Mouse (Mus musculus) CH12.LX (cell line): ENCODE measurements around the gene Hcls1. TPM values are rescaled to one million over a fixed set of nuclear protein-coding genes. Genes with fewer than 3 reads are reported as not detected.

Source experiments
- DNase-seq: peaks from one replicate; pipeline ENCODE4 v3.0.0-alpha.2; 2013; ENCODE audit errors: extremely low read depth
- H3K27ac ChIP-seq: 2 replicates; pipeline ENCODE4 v1.5.1; 2012; ENCODE audit warnings: low read depth, mild to moderate bottlenecking, control low read depth, moderate library complexity; ENCODE audit not compliant: insufficient read depth
- H3K27me3 ChIP-seq: replicated peaks from 2 replicates; pipeline ENCODE3; 2012; ENCODE audit warnings: inconsistent platforms
- H3K36me3 ChIP-seq, 2 experiments: replicated peaks in 1 of 2; 2 replicates each; pipeline versions ENCODE3 to v1.6.1; 2012; ENCODE audit warnings: inconsistent platforms in 1 of 2, low read length in 1 of 2, mild to moderate bottlenecking in 1 of 2, mixed read lengths in 1 of 2, moderate library complexity in 1 of 2; ENCODE audit not compliant: control insufficient read depth in 1 of 2, insufficient read depth in 1 of 2
- H3K4me1 ChIP-seq, 2 experiments: 2 replicates each; pipeline ENCODE4 v1.6.1; 2012; ENCODE audit warnings: inconsistent platforms in 1 of 2, moderate library complexity in 1 of 2; ENCODE audit not compliant: insufficient read depth in 2 of 2, control insufficient read depth in 1 of 2
- H3K4me2 ChIP-seq: 2 replicates; pipeline ENCODE4 v1.6.1; 2012; ENCODE audit warnings: low read depth, mild to moderate bottlenecking, control low read depth; ENCODE audit not compliant: poor library complexity, insufficient read depth, severe bottlenecking
- H3K4me3 ChIP-seq, 3 experiments: fragments of 150-350 bp in 1 of 3; sonication (generic) in 1 of 3; replicated peaks in 1 of 3; 2 replicates each; pipeline versions ENCODE3 to v1.5.1; 2011 to 2012; ENCODE audit warnings: low read depth in 2 of 3, low read length in 2 of 3, mild to moderate bottlenecking in 2 of 3, moderate library complexity in 2 of 3, control low read depth in 1 of 3, improper control_type of control experiment in 1 of 3, inconsistent platforms in 1 of 3, mixed read lengths in 1 of 3; ENCODE audit not compliant: poor library complexity in 1 of 3
- H3K79me2 ChIP-seq: replicated peaks from 2 replicates; pipeline ENCODE4 v1.6.1; 2012; ENCODE audit warnings: mild to moderate bottlenecking, moderate library complexity; ENCODE audit not compliant: control insufficient read depth, poor library complexity, insufficient read depth, severe bottlenecking; ENCODE audit errors: extremely low read depth
- H3K9ac ChIP-seq: 2 replicates; pipeline ENCODE4 v1.6.1; 2012; ENCODE audit warnings: low read depth, mild to moderate bottlenecking, control low read depth, moderate library complexity; ENCODE audit not compliant: insufficient read depth
- H3K9me3 ChIP-seq: replicated peaks from 2 replicates; pipeline ENCODE3; 2012; ENCODE audit warnings: low read length, inconsistent platforms, mixed read lengths
- BHLHE40 ChIP-seq: IDR thresholded peaks from 2 replicates; pipeline ENCODE4 v1.6.1; 2011; ENCODE audit warnings: mild to moderate bottlenecking, low read depth, low read length, improper control_type of control experiment
- CHD1 ChIP-seq: IDR thresholded peaks from 2 replicates; pipeline ENCODE4 v1.6.1; 2012; ENCODE audit warnings: low read depth, low read length, improper control_type of control experiment, inconsistent platforms
- CHD2 ChIP-seq: IDR thresholded peaks from 2 replicates; pipeline ENCODE4 v1.6.1; 2011; ENCODE audit warnings: low read length, improper control_type of control experiment
- CTCF ChIP-seq, 2 experiments: IDR thresholded peaks in 1 of 2; conservative IDR thresholded peaks in 1 of 2; 2 replicates each; pipeline ENCODE4 v1.5.1; 2011 to 2012; ENCODE audit warnings: low read depth in 2 of 2, low read length in 2 of 2, improper control_type of control experiment in 1 of 2, inconsistent platforms in 1 of 2, mild to moderate bottlenecking in 1 of 2, moderate library complexity in 1 of 2
- ELF1 ChIP-seq: IDR thresholded peaks from 2 replicates; pipeline ENCODE4 v1.6.1; 2014; ENCODE audit warnings: low read depth, mild to moderate bottlenecking, inconsistent platforms, low read length, improper control_type of control experiment
- EP300 ChIP-seq: IDR thresholded peaks from 2 replicates; pipeline ENCODE4 v1.6.1; 2011; ENCODE audit warnings: low read length, improper control_type of control experiment
- ETS1 ChIP-seq: conservative IDR thresholded peaks from 2 replicates; pipeline ENCODE4 v1.6.1; 2012; ENCODE audit warnings: low read depth, mild to moderate bottlenecking, inconsistent platforms, low read length, improper control_type of control experiment, moderate library complexity
- GABPA ChIP-seq: IDR thresholded peaks from 2 replicates; pipeline ENCODE4 v1.6.1; 2012; ENCODE audit warnings: low read depth, low read length, improper control_type of control experiment, inconsistent platforms; ENCODE audit not compliant: insufficient replicate concordance
- HCFC1 ChIP-seq: IDR thresholded peaks from 2 replicates; pipeline ENCODE4 v1.6.1; 2012; ENCODE audit warnings: low read depth, mild to moderate bottlenecking, inconsistent platforms, low read length, improper control_type of control experiment
- IRF4 ChIP-seq: IDR thresholded peaks from 2 replicates; pipeline ENCODE4 v1.6.1; 2014; ENCODE audit warnings: low read depth, mild to moderate bottlenecking, inconsistent platforms, low read length, improper control_type of control experiment
- JUN ChIP-seq: IDR thresholded peaks from 2 replicates; pipeline ENCODE4 v1.6.1; 2011; ENCODE audit warnings: low read depth, mild to moderate bottlenecking, low read length, improper control_type of control experiment, moderate library complexity; ENCODE audit not compliant: insufficient read depth
- JUND ChIP-seq: conservative IDR thresholded peaks from 2 replicates; pipeline ENCODE4 v1.6.1; 2011; ENCODE audit warnings: low read depth, low read length, improper control_type of control experiment
- KAT2A ChIP-seq: IDR thresholded peaks from 2 replicates; pipeline ENCODE4 v1.6.1; 2012; ENCODE audit warnings: low read length, improper control_type of control experiment, inconsistent platforms; ENCODE audit not compliant: insufficient replicate concordance
- MAFK ChIP-seq: IDR thresholded peaks from 2 replicates; pipeline ENCODE4 v1.6.1; 2011; ENCODE audit warnings: low read length, improper control_type of control experiment; ENCODE audit not compliant: insufficient replicate concordance
- MAX ChIP-seq: IDR thresholded peaks from 2 replicates; pipeline ENCODE4 v1.6.1; 2011; ENCODE audit warnings: low read length, improper control_type of control experiment
- MAZ ChIP-seq: IDR thresholded peaks from 2 replicates; pipeline ENCODE4 v1.6.1; 2012; ENCODE audit warnings: low read depth, mild to moderate bottlenecking, inconsistent platforms, low read length, improper control_type of control experiment, moderate library complexity
- MXI1 ChIP-seq: IDR thresholded peaks from 2 replicates; pipeline ENCODE4 v1.6.1; 2011; ENCODE audit warnings: mild to moderate bottlenecking, low read depth, low read length, improper control_type of control experiment
- MYC ChIP-seq: IDR thresholded peaks from 2 replicates; pipeline ENCODE4 v1.6.1; 2011; ENCODE audit warnings: low read depth, mild to moderate bottlenecking, improper control_type of control experiment, low read length
- NELFE ChIP-seq: IDR thresholded peaks from 2 replicates; pipeline ENCODE4 v1.6.1; 2011; ENCODE audit warnings: low read depth, low read length, improper control_type of control experiment
- NRF1 ChIP-seq: IDR thresholded peaks from 2 replicates; pipeline ENCODE4 v1.6.1; 2014; ENCODE audit warnings: low read depth, mild to moderate bottlenecking, inconsistent platforms, low read length, improper control_type of control experiment, moderate library complexity
- PAX5 ChIP-seq: IDR thresholded peaks from 2 replicates; pipeline ENCODE4 v1.6.1; 2012; ENCODE audit warnings: low read length, inconsistent platforms, mixed read lengths
- POLR2A ChIP-seq: IDR thresholded peaks from 2 replicates; pipeline ENCODE4 v1.6.1; 2011; ENCODE audit warnings: low read depth, mild to moderate bottlenecking, improper control_type of control experiment, low read length
- RAD21 ChIP-seq: IDR thresholded peaks from 2 replicates; pipeline ENCODE4 v1.6.1; 2011; ENCODE audit warnings: low read depth, mild to moderate bottlenecking, low read length, improper control_type of control experiment, moderate library complexity
- RCOR1 ChIP-seq: conservative IDR thresholded peaks from 2 replicates; pipeline ENCODE4 v1.6.1; 2012; ENCODE audit warnings: low read depth, mild to moderate bottlenecking, inconsistent platforms, low read length, improper control_type of control experiment
- TBP ChIP-seq: conservative IDR thresholded peaks from 2 replicates; pipeline ENCODE4 v1.6.1; 2011; ENCODE audit warnings: low read depth, low read length, improper control_type of control experiment
- TCF12 ChIP-seq: IDR thresholded peaks from 2 replicates; pipeline ENCODE4 v1.6.1; 2014; ENCODE audit warnings: low read depth, mild to moderate bottlenecking, inconsistent platforms, low read length, improper control_type of control experiment
- UBTF ChIP-seq: IDR thresholded peaks from 2 replicates; pipeline ENCODE4 v1.6.1; 2012; ENCODE audit warnings: low read depth, mild to moderate bottlenecking, inconsistent platforms, low read length, improper control_type of control experiment, moderate library complexity
- USF1 ChIP-seq: IDR thresholded peaks from 2 replicates; pipeline ENCODE4 v1.6.1; 2014; ENCODE audit warnings: low read depth, mild to moderate bottlenecking, inconsistent platforms, low read length, improper control_type of control experiment
- USF2 ChIP-seq: conservative IDR thresholded peaks from 2 replicates; pipeline ENCODE4 v1.6.1; 2011; ENCODE audit warnings: low read depth, low read length, improper control_type of control experiment
- ZC3H11A ChIP-seq: IDR thresholded peaks from 2 replicates; pipeline ENCODE4 v1.6.1; 2012; ENCODE audit warnings: low read depth, mild to moderate bottlenecking, inconsistent platforms, low read length, improper control_type of control experiment
- ZMIZ1 ChIP-seq: IDR thresholded peaks from 2 replicates; pipeline ENCODE4 v1.6.1; 2012; ENCODE audit warnings: low read depth, mild to moderate bottlenecking, inconsistent platforms, low read length, improper control_type of control experiment
- ZNF384 ChIP-seq: IDR thresholded peaks from 2 replicates; pipeline ENCODE4 v1.6.1; 2012; ENCODE audit warnings: low read depth, low read length, improper control_type of control experiment, inconsistent platforms
- dilution Hi-C: fragments of 300-500 bp; cut with MboI; formaldehyde crosslinking; loops from 2 replicates; pipeline ENCODE4 v1.14.3; 2020; ENCODE audit warnings: low sequenced_read_pairs; ENCODE audit not compliant: extremely low pct_unique_long_range_greater_than_20kb, extremely low pct_ligation_motif_present
- in situ Hi-C: fragments of 300-500 bp; cut with MboI; formaldehyde crosslinking; loops from 3 replicates; pipeline ENCODE4 v1.14.3; 2019; ENCODE audit warnings: low sequenced_read_pairs, low pct_ligation_motif_present, low pct_unique_long_range_greater_than_20kb, mixed read lengths
- polyA plus RNA-seq: library from polyadenylated mRNA; unstranded; fragments of >175 nt; gene quantifications from 2 replicates; pipeline ENCODE4 v1.2.1, GENCODE M21; 2012; ENCODE audit warnings: low read depth; ENCODE audit not compliant: insufficient read length
- total RNA-seq, 2 experiments: library from RNA; depleted of rRNA; stranded (reverse); fragments of 300-350 nt in 1 of 2; fragments of >200 nt in 1 of 2; gene quantifications; 2 replicates each; pipeline ENCODE4 v1.2.3; 2012 to 2014

The Hcls1 gene
- total and polyA plus RNA-seq, 3 experiments = 222 to 537 (median 302) TPM

- Histone ChIP-seq H3K36me3 (peaks cover 51 to 68% of the 10 kb centered on the region in 2 experiments), H3K79me2 (peaks cover 47% of the 10 kb centered on the region), H3K27me3 (no peaks in the 10 kb centered on the region), H3K4me1 (peaks cover 28 to 82% of the 10 kb centered on the region in 2 experiments), H3K9me3 (no peaks in the 10 kb centered on the region), H3K4me2 (peak overlapping the region; percentile 84), H3K9ac (peak overlapping the region; percentile 94), H3K27ac (peak overlapping the region; percentile 93), H3K4me3 (peak overlapping the region; percentile 70 to 89 (median 87))
- TF ChIP-seq TBP (0 out of 2 replicates have a peak, but pooled peaks have one; percentile 30), IRF4 (no peak), POLR2A (peak; percentile 30; the same call in 1 of the 2 replicates), CHD1 (peak; percentile 56; the same call in 1 of the 2 replicates)
- dilution Hi-C loops = no loop called here
- peak; percentile 70 for DNase-seq
- in situ Hi-C loops = no loop called here
These were observed 1.0 kb downstream of the Hcls1 start for GRCm38 (mm10) chr16:36935814-36936213.

- dilution Hi-C loops = no loop called here
- Histone ChIP-seq H3K9me3 (no peaks in the 10 kb centered on the region), H3K4me2 (peak overlapping the region; percentile 79), H3K4me3 (peak overlapping the region in 2 of 3 experiments; percentile 11 to 14), H3K9ac (peak overlapping the region; percentile 49), H3K27me3 (no peaks in the 10 kb centered on the region), H3K36me3 (peaks cover 41 to 75% of the 10 kb centered on the region in 2 experiments), H3K79me2 (peaks cover 56% of the 10 kb centered on the region), H3K27ac (peak overlapping the region; percentile 64), H3K4me1 (peaks cover 23 to 83% of the 10 kb centered on the region in 2 experiments)
- DNase-seq = peak; percentile 98
- in situ Hi-C loops = no loop called here
- TF ChIP-seq ZC3H11A (no peak), MXI1 (peak; percentile 95), TBP (peak; percentile 74), KAT2A (no peak), IRF4 (peak; percentile 100), MYC (peak; percentile 77; the same call in 1 of the 2 replicates), HCFC1 (peak; percentile 67), JUND (peak; percentile 100), NRF1 (0 out of 2 replicates have a peak, but pooled peaks have one; percentile 18), JUN (peak; percentile 98), GABPA (no peak), UBTF (no peak), RAD21 (no peak), BHLHE40 (peak; percentile 87), USF1 (no peak), ETS1 (peak; percentile 92), TCF12 (peak; percentile 93), CHD2 (peak; percentile 91), MAX (0 out of 2 replicates have a peak, but pooled peaks have one; percentile 36), EP300 (peak; percentile 99), ZNF384 (no peak), CTCF (conservative IDR thresholded peaks at IDR 0.05 in 1 of 2, IDR thresholded peaks at IDR 0.05 in 1 of 2; ENCODE audit: low read depth in 2 of 2, low read length in 2 of 2) (no peak), ZMIZ1 (peak; percentile 62; the same call in 1 of the 2 replicates), NELFE (peak; percentile 16; the same call in 1 of the 2 replicates), PAX5 (no peak), MAFK (peak; percentile 77; the same call in 1 of the 2 replicates), ELF1 (peak; percentile 78), USF2 (no peak), RCOR1 (peak; percentile 97), MAZ (peak; percentile 87; the same call in 1 of the 2 replicates)
These were observed 6.4 kb downstream of the Hcls1 start for GRCm38 (mm10) chr16:36941137-36941727.
